In genomic region chr4:149201110-149201509, GRCm38 (mm10) we compare ENCODE assay signal across 23 mouse cellular contexts. TPM values are rescaled to one million over a fixed set of nuclear protein-coding genes. Genes with fewer than 3 reads are reported as not detected.
DNase-seq lines count a peak whose midpoint lies in the region; ATAC-seq lines count a peak whose summit lies in the region.
"Had no signal": no experiment of that assay in that cellular context is flagged by ENCODE, and none has a peak within 500 bp of the region (broad histone marks: within the 10 kb centered on the region; RNA-seq: fewer than 3 reads in every experiment).

No protein-coding gene starts in this region.

- no peak overlapping the region for H3K9ac ChIP-seq in kidney, embryonic 16.5 days (replicated peaks; ENCODE audit: low read length)
- H3K9ac ChIP-seq: embryonic facial prominence, embryonic 12.5 days; embryonic facial prominence, embryonic 15.5 days; forebrain, postnatal 0 days; hindbrain, embryonic 12.5 days; hindbrain, embryonic 15.5 days had no signal

- peaks cover 40% of the 10 kb centered on the region for H3K36me3 ChIP-seq in kidney, embryonic 16.5 days (ENCODE audit: insufficient read depth, low read length)

- H3K27me3 ChIP-seq in kidney, embryonic 16.5 days (ENCODE audit: insufficient read depth, low read length): no peaks in the 10 kb centered on the region
- H3K27me3 ChIP-seq: embryonic facial prominence, embryonic 12.5 days; embryonic facial prominence, embryonic 15.5 days; hindbrain, embryonic 12.5 days; hindbrain, embryonic 15.5 days; Patski had no signal

- DNase-seq in c-Kit-positive CD71-negative TER-119-negative erythroid progenitor cells, embryonic 14.5 days (ENCODE audit: low read depth): peak; percentile 5
- no peak for DNase-seq in adrenal gland, adult (ENCODE audit: inconsistent age in 2 of 2, low spot score in 1 of 2)
- DNase-seq in heart, adult 9 months (ENCODE audit: low spot score in 2 of 2): no peak
- DNase-seq: adrenal gland, adult 2 months; adrenal gland, postnatal 14 days; cerebellum, adult 18-20 months; cerebellum, adult 9-10 months; cerebellum, postnatal 14 days; forebrain, postnatal 0 days; gastrocnemius, adult 2 months; gastrocnemius, postnatal 14 days; heart, adult 18-20 months had no signal

- no peaks in the 10 kb centered on the region for H3K9me3 ChIP-seq in kidney, embryonic 16.5 days (ENCODE audit: low read length)
- H3K9me3 ChIP-seq: embryonic facial prominence, embryonic 12.5 days; embryonic facial prominence, embryonic 15.5 days; G1E; hindbrain, embryonic 12.5 days; hindbrain, embryonic 15.5 days had no signal

- ATAC-seq in megakaryocyte, adult 5-6 weeks (ENCODE audit: poor library complexity, severe bottlenecking): peak; percentile 94
- 0 out of 2 replicates have a peak, but pooled peaks have one; percentile 19 for ATAC-seq in neutrophil, adult 5-6 weeks (ENCODE audit: extremely low read depth, insufficient number of reproducible peaks, low FRiP score, poor library complexity, severe bottlenecking)
- no peak for ATAC-seq in kidney, embryonic 16.5 days (ENCODE audit: low FRiP score, low TSS enrichment)
- ATAC-seq: forebrain, embryonic 14.5 days; forebrain, postnatal 0 days; Patski had no signal

- no peak overlapping the region for H3K4me3 ChIP-seq in kidney, embryonic 16.5 days (ENCODE audit: low read length)
- H3K4me3 ChIP-seq: embryonic facial prominence, embryonic 12.5 days; embryonic facial prominence, embryonic 15.5 days; gastrocnemius, adult 2 months; hindbrain, embryonic 12.5 days; hindbrain, embryonic 15.5 days had no signal

- H3K4me1 ChIP-seq in kidney, embryonic 16.5 days (ENCODE audit: insufficient read depth, low read length): no peaks in the 10 kb centered on the region
- H3K4me1 ChIP-seq: embryonic facial prominence, embryonic 12.5 days; embryonic facial prominence, embryonic 15.5 days; hindbrain, embryonic 12.5 days; hindbrain, embryonic 15.5 days had no signal

- 92% methylated on average over 4 of the region's 4 CpGs for WGBS in kidney, embryonic 16.5 days

- H3K27ac ChIP-seq in kidney, embryonic 16.5 days (ENCODE audit: low read length): no peak overlapping the region
- H3K27ac ChIP-seq: embryonic facial prominence, embryonic 12.5 days; embryonic facial prominence, embryonic 15.5 days; gastrocnemius, adult 2 months; hindbrain, embryonic 12.5 days; hindbrain, embryonic 15.5 days had no signal

- H3K4me2 ChIP-seq in kidney, embryonic 16.5 days (replicated peaks; ENCODE audit: low read depth, low read length): no peak overlapping the region
- H3K4me2 ChIP-seq: embryonic facial prominence, embryonic 12.5 days; embryonic facial prominence, embryonic 15.5 days; heart, embryonic 11.5 days; hindbrain, embryonic 12.5 days; hindbrain, embryonic 15.5 days had no signal

RNA-seq across cellular contexts. Expression of gene Pgd, which starts 34.5 kb away (rescaled TPM):
- 163 and 175 TPM in 2 replicates for total RNA-seq in megakaryocyte, adult 5-6 weeks (2015)
- 146 and 161 TPM in 2 replicates for total RNA-seq in megakaryocyte, adult 5-6 weeks (2017)
- 171 and 177 TPM in 2 replicates for total RNA-seq in neutrophil, adult 5-6 weeks (2017)
- polyA plus RNA-seq in kidney, embryonic 16.5 days (2015; fragmentation: Nextera tagmentation; extraction: Ambion mirVana): 142 and 146 TPM in 2 replicates
